Mouse (Mus musculus) brain, embryonic 14.5 days (tissue): ENCODE results near the gene Ssr2. TPM values are rescaled to one million over a fixed set of nuclear protein-coding genes. Genes with fewer than 3 reads are reported as not detected.

ENCODE experiments used
- DNase-seq: peaks from one replicate; pipeline ENCODE4 v3.0.0-alpha.2; 2011; ENCODE audit warnings: low read depth
- CTCF ChIP-seq: fragments of 200-500 bp; IDR thresholded peaks from 2 replicates; pipeline ENCODE4 v1.5.1; 2012; ENCODE audit warnings: inconsistent platforms, mild to moderate bottlenecking, moderate library complexity, borderline replicate concordance; ENCODE audit not compliant: insufficient read depth, insufficient read length; ENCODE audit errors: extremely low read depth
- POLR2A ChIP-seq: fragments of 200-500 bp; IDR thresholded peaks from 2 replicates; pipeline ENCODE4 v1.6.1; 2012; ENCODE audit warnings: mild to moderate bottlenecking, inconsistent platforms, borderline replicate concordance; ENCODE audit not compliant: poor library complexity, insufficient read depth, insufficient read length, severe bottlenecking; ENCODE audit errors: extremely low read depth
- polyA plus RNA-seq: library from polyadenylated mRNA; depleted of rRNA; stranded (reverse); fragments of >200 nt; gene quantifications from 2 replicates; pipeline ENCODE4 v1.2.3, GENCODE M21; 2012; rRNA removed

The Ssr2 gene
- polyA plus RNA-seq, 1 experiment: 170 TPM

GRCm38 (mm10) chr3:88635506-88636275 lies 60.0 kb downstream of the Ssr2 start:
- no peak for DNase-seq
- no peak for TF ChIP-seq POLR2A
- TF ChIP-seq CTCF: no peak

GRCm38 (mm10) chr3:88636555-88636986 lies 60.9 kb downstream of the Ssr2 start:
- no peak for DNase-seq
- TF ChIP-seq CTCF: no peak
- TF ChIP-seq POLR2A: no peak

GRCm38 (mm10) chr3:88637134-88637533 lies 61.5 kb downstream of the Ssr2 start:
- no peak for TF ChIP-seq CTCF
- no peak for TF ChIP-seq POLR2A
- DNase-seq: no peak

Other genes starting within 250 kb of the Ssr2 start
- 1.7 and 1.8 TPM in 2 replicates for gene Tmem79, start 239.7 kb upstream of the Ssr2 start, polyA plus RNA-seq
- gene Smg5, start 239.6 kb upstream of the Ssr2 start, polyA plus RNA-seq: 108 and 120 TPM in 2 replicates
- gene Paqr6, start 211.3 kb upstream of the Ssr2 start, polyA plus RNA-seq: 1.7 and 2.4 TPM in 2 replicates
- 0.08 and 0.28 TPM in 2 replicates for gene Bglap3, start 203.1 kb upstream of the Ssr2 start, polyA plus RNA-seq
- 1.2 TPM in 1 of 2 replicates, not detected in the other for gene Bglap2, start 197.2 kb upstream of the Ssr2 start, polyA plus RNA-seq
- gene Bglap, start 191.4 kb upstream of the Ssr2 start, polyA plus RNA-seq: 0.30 and 0.63 TPM in 2 replicates
- 35.5 and 60.7 TPM in 2 replicates for gene Pmf1, start 165.5 kb upstream of the Ssr2 start, polyA plus RNA-seq
- gene Slc25a44, start 150.7 kb upstream of the Ssr2 start, polyA plus RNA-seq: 39.6 and 41.6 TPM in 2 replicates
- 57.1 and 57.6 TPM in 2 replicates for gene Sema4a, start 114.7 kb upstream of the Ssr2 start, polyA plus RNA-seq
- gene Lmna, start 65.9 kb upstream of the Ssr2 start, polyA plus RNA-seq: 33.2 and 39.5 TPM in 2 replicates
- gene Mex3a, start 43.5 kb upstream of the Ssr2 start, polyA plus RNA-seq: 93.2 and 103 TPM in 2 replicates
- gene Rab25, start 27.6 kb upstream of the Ssr2 start, polyA plus RNA-seq: 1.7 and 2.4 TPM in 2 replicates
- 121 and 122 TPM in 2 replicates for gene Lamtor2, start 22.8 kb upstream of the Ssr2 start, polyA plus RNA-seq
- gene Ubqln4, start 22.1 kb upstream of the Ssr2 start, polyA plus RNA-seq: 108 and 113 TPM in 2 replicates
- gene Arhgef2, start 30.1 kb downstream of the Ssr2 start, polyA plus RNA-seq: 106 and 137 TPM in 2 replicates
- gene Rxfp4, start 77.3 kb downstream of the Ssr2 start, polyA plus RNA-seq: not detected in 2 replicates
- gene Khdc4, start 109.9 kb downstream of the Ssr2 start, polyA plus RNA-seq: 115 and 169 TPM in 2 replicates
- 45.2 and 49.2 TPM in 2 replicates for gene Rit1, start 141.0 kb downstream of the Ssr2 start, polyA plus RNA-seq
- 149 and 165 TPM in 2 replicates for gene Syt11, start 199.3 kb downstream of the Ssr2 start, polyA plus RNA-seq